Mouse (Mus musculus) ES-E14 (cell line): ENCODE data around the gene Grxcr1.

Experiments
- CHD2 ChIP-seq: IDR thresholded peaks from 2 replicates; pipeline ENCODE4 v1.6.1; 2014; ENCODE audit warnings: mild to moderate bottlenecking, low read depth, low read length, inconsistent platforms
- HCFC1 ChIP-seq: IDR thresholded peaks from 2 replicates; pipeline ENCODE4 v1.6.1; 2012; ENCODE audit warnings: low read length, inconsistent platforms, borderline replicate concordance; ENCODE audit not compliant: insufficient read depth
- ZC3H11A ChIP-seq: IDR thresholded peaks from 2 replicates; pipeline ENCODE4 v1.6.1; 2012; ENCODE audit warnings: low read depth, mild to moderate bottlenecking, inconsistent platforms, low read length, borderline replicate concordance

DNA sequence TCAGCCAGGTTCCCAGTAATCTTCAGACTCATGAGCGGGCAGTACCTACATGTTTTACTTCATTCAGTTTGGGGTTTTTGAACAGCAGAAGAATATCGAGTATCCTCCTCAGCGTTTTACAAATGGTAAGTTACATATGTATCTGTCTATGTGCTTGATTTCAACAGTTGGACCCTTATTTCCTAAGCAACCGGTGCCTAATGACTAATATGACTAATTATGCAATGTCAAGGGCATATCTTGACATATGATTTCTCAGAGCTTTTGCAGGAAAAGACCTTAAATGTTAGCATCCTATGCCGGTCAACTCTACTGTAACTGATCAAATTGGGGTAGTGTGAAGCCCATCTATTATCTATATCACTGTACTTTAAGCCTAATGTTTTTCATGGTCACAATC is 11.7 kb downstream of the Grxcr1 start:
- TF ChIP-seq ZC3H11A: no peak
- TF ChIP-seq HCFC1: no peak
- no peak for TF ChIP-seq CHD2
